Mouse (Mus musculus) kidney, embryonic 16.5 days (tissue): ENCODE results near the gene Mga. TPM values are rescaled to one million over a fixed set of nuclear protein-coding genes. Genes with fewer than 3 reads are reported as not detected.

Experiments
- ATAC-seq: fragments of 200-750 bp; cut with Nextera tagmentation; 2 replicates; pipeline ENCODE4 v1.8.0; 2017; ENCODE audit warnings: moderate TSS enrichment; ENCODE audit not compliant: low FRiP score, low TSS enrichment
- H3K27ac ChIP-seq: fragments of 300-500 bp; sonication (generic); 2 replicates; pipeline ENCODE4 v1.5.1; 2014; ENCODE audit warnings: low read length
- H3K27me3 ChIP-seq: fragments of 300-500 bp; sonication (generic); 2 replicates; pipeline ENCODE4 v1.6.1; 2014; ENCODE audit warnings: low read length, control low read depth, mixed read lengths; ENCODE audit not compliant: insufficient read depth
- H3K36me3 ChIP-seq: fragments of 300-500 bp; sonication (generic); 2 replicates; pipeline ENCODE4 v1.6.1; 2014; ENCODE audit warnings: low read length, control low read depth, mixed read lengths; ENCODE audit not compliant: insufficient read depth
- H3K4me1 ChIP-seq: fragments of 300-500 bp; sonication (generic); 2 replicates; pipeline ENCODE4 v1.6.1; 2014; ENCODE audit warnings: low read length, control low read depth, mixed read lengths; ENCODE audit not compliant: insufficient read depth
- H3K4me2 ChIP-seq: fragments of 300-500 bp; sonication (generic); replicated peaks from 2 replicates; pipeline ENCODE4 v1.6.1; 2014; ENCODE audit warnings: low read depth, low read length
- H3K4me3 ChIP-seq: fragments of 300-500 bp; sonication (generic); 2 replicates; pipeline ENCODE4 v1.5.1; 2014; ENCODE audit warnings: mild to moderate bottlenecking, low read length
- H3K9ac ChIP-seq: fragments of 300-500 bp; sonication (generic); replicated peaks from 2 replicates; pipeline ENCODE4 v1.6.1; 2014; ENCODE audit warnings: low read length
- H3K9me3 ChIP-seq: fragments of 300-500 bp; sonication (generic); 2 replicates; pipeline ENCODE4 v1.6.1; 2016; ENCODE audit warnings: low read length, control low read depth
- WGBS: fragments of 180-500 bp; shearing (Covaris S2); extraction: QIAGEN DNeasy Blood & Tissue Kit; methylation state at CpG from one replicate; pipeline ENCODE4 v1.1.7; 2014; 5-methylcytosine and 5-hydroxymethylcytosine counted together
- microRNA-seq: library from miRNA; unstranded; fragments of <30 nt; microRNA quantifications from one replicate; pipeline ENCODE4, GENCODE M21; 2016
- polyA plus RNA-seq: library from polyadenylated mRNA; unstranded; fragments of >200 nt; fragmentation: Nextera tagmentation; extraction: Ambion mirVana; gene quantifications from 2 replicates; pipeline ENCODE4 v1.2.1, GENCODE M21; 2015

Mga gene
- polyA plus RNA-seq, 1 experiment from 2014 or later: 24.7 TPM

- Histone ChIP-seq H3K36me3 (peaks cover 34% of the 10 kb centered on the region), H3K4me3 (no peak overlapping the region), H3K9ac (no peak overlapping the region), H3K4me1 (no peaks in the 10 kb centered on the region), H3K9me3 (no peaks in the 10 kb centered on the region), H3K27ac (no peak overlapping the region), H3K27me3 (no peaks in the 10 kb centered on the region), H3K4me2 (no peak overlapping the region)
- ATAC-seq: no peak
- 95% methylated on average over 2 of the region's 2 CpGs for WGBS
Observed at GRCm38 (mm10) chr2:120013831-120014486, 116.9 kb downstream of the Mga start.

- H3K4me2 ChIP-seq: no peak overlapping the region
- H3K4me1 ChIP-seq: no peaks in the 10 kb centered on the region
- H3K27ac ChIP-seq: no peak overlapping the region
- no peak overlapping the region for H3K9ac ChIP-seq
- no peaks in the 10 kb centered on the region for H3K9me3 ChIP-seq
- WGBS: 93% methylated on average over 4 of the region's 4 CpGs
- no peak for ATAC-seq
- peaks cover 46% of the 10 kb centered on the region for H3K36me3 ChIP-seq
- no peak overlapping the region for H3K4me3 ChIP-seq
- no peaks in the 10 kb centered on the region for H3K27me3 ChIP-seq
Observed at GRCm38 (mm10) chr2:120015882-120016281, 118.9 kb downstream of the Mga start.

GRCm38 (mm10) chr2:120017599-120017998, 120.6 kb downstream of the Mga start:
- H3K27ac ChIP-seq: no peak overlapping the region
- no peaks in the 10 kb centered on the region for H3K27me3 ChIP-seq
- H3K9ac ChIP-seq: no peak overlapping the region
- no peak overlapping the region for H3K4me3 ChIP-seq
- WGBS: 81% methylated on average over 12 of the region's 12 CpGs
- H3K4me1 ChIP-seq: no peaks in the 10 kb centered on the region
- H3K36me3 ChIP-seq: peaks cover 62% of the 10 kb centered on the region
- H3K4me2 ChIP-seq: no peak overlapping the region
- no peak for ATAC-seq
- no peaks in the 10 kb centered on the region for H3K9me3 ChIP-seq

Small RNAs within 50 kb of the gene (microRNA-seq; reads per million reads assigned to microRNA genes)
- gene Mir7665: 0.47 reads per million

Other genes with a start within 250 kb of the Mga start
- 52.9 and 57.2 TPM in 2 replicates for gene Ndufaf1, start 234.4 kb upstream of the Mga start, polyA plus RNA-seq
- gene Rtf1, start 222.2 kb upstream of the Mga start, polyA plus RNA-seq: 35.5 and 45.6 TPM in 2 replicates
- gene Itpka, start 154.9 kb upstream of the Mga start, polyA plus RNA-seq: 0.81 and 1.2 TPM in 2 replicates
- gene Ltk, start 136.8 kb upstream of the Mga start, polyA plus RNA-seq: 0.46 and 0.96 TPM in 2 replicates
- gene Rpap1, start 109.7 kb upstream of the Mga start, polyA plus RNA-seq: 32.1 and 35.9 TPM in 2 replicates
- gene Tyro3, start 99.5 kb upstream of the Mga start, polyA plus RNA-seq: 15.2 TPM in 2 replicates
- gene Mapkbp1, start 75.5 kb downstream of the Mga start, polyA plus RNA-seq: 3.2 and 4.0 TPM in 2 replicates
- 24.7 and 25.2 TPM in 2 replicates for gene Jmjd7, start 130.3 kb downstream of the Mga start, polyA plus RNA-seq
- 4.0 and 6.0 TPM in 2 replicates for gene Gm28042, start 130.3 kb downstream of the Mga start, polyA plus RNA-seq
- 2.0 and 2.6 TPM in 2 replicates for gene Pla2g4b, start 136.2 kb downstream of the Mga start, polyA plus RNA-seq